11 mouse cellular contexts compared by ENCODE assay signal in genomic region chr17:29122817-29123216, GRCm38 (mm10). TPM values are rescaled to one million over a fixed set of nuclear protein-coding genes. Genes with fewer than 3 reads are reported as not detected.
A peak's percentile ranks its signal among the peaks of the same experiment; 100 is the strongest.
DNase-seq lines count a peak whose midpoint lies in the region; ATAC-seq and TF ChIP-seq lines count a peak whose summit lies in the region.
"Had no signal": no experiment of that assay in that cellular context is flagged by ENCODE, and none has a peak within 500 bp of the region (broad histone marks: within the 10 kb centered on the region; RNA-seq: fewer than 3 reads in every experiment).

No protein-coding gene starts in this region.

- no peak overlapping the region for H3K9ac ChIP-seq in liver, postnatal 0 days (replicated peaks)
- H3K9ac ChIP-seq in intestine, postnatal 0 days (ENCODE audit: low read depth, low read length) = no peak overlapping the region
- no peak overlapping the region for H3K9ac ChIP-seq in limb, embryonic 15.5 days
- no peak overlapping the region for H3K9ac ChIP-seq in forebrain, embryonic 16.5 days (replicated peaks; ENCODE audit: low read depth, low read length)

- no peaks in the 10 kb centered on the region for H3K27me3 ChIP-seq in liver, postnatal 0 days (ENCODE audit: insufficient read depth, low read length)
- no peaks in the 10 kb centered on the region for H3K27me3 ChIP-seq in intestine, postnatal 0 days (replicated peaks; ENCODE audit: control insufficient read depth, insufficient read depth, low read length)
- H3K27me3 ChIP-seq in limb, embryonic 15.5 days = no peaks in the 10 kb centered on the region
- no peaks in the 10 kb centered on the region for H3K27me3 ChIP-seq in forebrain, embryonic 16.5 days (replicated peaks; ENCODE audit: control insufficient read depth, insufficient read depth, low read length)

- 45% methylated on average over 6 of the region's 6 CpGs for WGBS in liver, postnatal 0 days (ENCODE audit: insufficient replicate concordance)
- WGBS in intestine, postnatal 0 days = 20% methylated on average over 6 of the region's 6 CpGs
- 46% methylated on average over 6 of the region's 6 CpGs for WGBS in limb, embryonic 15.5 days
- WGBS in forebrain, embryonic 16.5 days = 55% methylated on average over 6 of the region's 6 CpGs

- H3K4me1 ChIP-seq in liver, postnatal 0 days (ENCODE audit: insufficient read depth) = 0 out of 2 replicates have a peak, but pooled peaks cover 7% of the 10 kb centered on the region
- no peaks in the 10 kb centered on the region for H3K4me1 ChIP-seq in intestine, postnatal 0 days (replicated peaks; ENCODE audit: control insufficient read depth, insufficient read depth, low read length)
- peaks cover 20% of the 10 kb centered on the region for H3K4me1 ChIP-seq in limb, embryonic 15.5 days
- H3K4me1 ChIP-seq in forebrain, embryonic 16.5 days (replicated peaks; ENCODE audit: control insufficient read depth, insufficient read depth, low read length) = no peaks in the 10 kb centered on the region

- ATAC-seq in liver, postnatal 0 days = peak; percentile 86
- peak; percentile 45 for ATAC-seq in intestine, postnatal 0 days
- ATAC-seq in limb, embryonic 15.5 days (ENCODE audit: insufficient number of reproducible peaks, low FRiP score, low TSS enrichment, low read depth) = no peak
- ATAC-seq in forebrain, embryonic 16.5 days = no peak
- ATAC-seq: hindbrain, embryonic 16.5 days had no signal

- H3K4me3 ChIP-seq in liver, postnatal 0 days (ENCODE audit: low read depth, low read length) = no peak overlapping the region
- H3K4me3 ChIP-seq in intestine, postnatal 0 days (ENCODE audit: low read depth, low read length) = no peak overlapping the region
- no peak overlapping the region for H3K4me3 ChIP-seq in limb, embryonic 15.5 days
- H3K4me3 ChIP-seq in forebrain, embryonic 16.5 days (replicated peaks; ENCODE audit: low read length) = no peak overlapping the region
- H3K4me3 ChIP-seq: myocyte had no signal

- H3K4me2 ChIP-seq in liver, postnatal 0 days (ENCODE audit: low read depth, low read length) = peak overlapping the region; percentile 30; the same call in 1 of the 2 replicates
- H3K4me2 ChIP-seq in intestine, postnatal 0 days (replicated peaks; ENCODE audit: low read depth) = no peak overlapping the region
- H3K4me2 ChIP-seq in limb, embryonic 15.5 days = no peak overlapping the region
- no peak overlapping the region for H3K4me2 ChIP-seq in forebrain, embryonic 16.5 days (ENCODE audit: low read length)

- TF ChIP-seq EP300 in liver, postnatal 0 days (IDR thresholded peaks at IDR 0.05; ENCODE audit: low read depth) = peak; percentile 59; the same call in 1 of the 2 replicates

- H3K9me3 ChIP-seq in liver, postnatal 0 days (ENCODE audit: low read length) = no peaks in the 10 kb centered on the region
- H3K9me3 ChIP-seq in intestine, postnatal 0 days (ENCODE audit: control insufficient read depth) = no peaks in the 10 kb centered on the region
- H3K9me3 ChIP-seq in limb, embryonic 15.5 days = no peaks in the 10 kb centered on the region
- H3K9me3 ChIP-seq in forebrain, embryonic 16.5 days (ENCODE audit: control insufficient read depth, low read length) = no peaks in the 10 kb centered on the region

- peak overlapping the region; percentile 41; the same call in 1 of the 2 replicates for H3K27ac ChIP-seq in liver, postnatal 0 days (ENCODE audit: low read depth)
- no peak overlapping the region for H3K27ac ChIP-seq in intestine, postnatal 0 days (ENCODE audit: low read depth, low read length)
- H3K27ac ChIP-seq in limb, embryonic 15.5 days = peak overlapping the region; percentile 29; the same call in 1 of the 2 replicates
- H3K27ac ChIP-seq in forebrain, embryonic 16.5 days (ENCODE audit: low read length) = no peak overlapping the region

- TF ChIP-seq CTCF in liver, postnatal 0 days (IDR thresholded peaks at IDR 0.05; ENCODE audit: low read depth) = no peak
- no peak for TF ChIP-seq CTCF in intestine, postnatal 0 days (IDR thresholded peaks at IDR 0.05; ENCODE audit: low read depth)

- DNase-seq in liver, postnatal 0 days = peak; percentile 76
- no peak for DNase-seq in liver
- peak; percentile 71 for DNase-seq in adrenal gland, adult 2 months
- DNase-seq in cerebellum, adult 11-12 months = no peak
- no peak for DNase-seq in embryo, embryonic 9.5 days (ENCODE audit: extremely low spot score)

- H3K36me3 ChIP-seq in liver, postnatal 0 days (replicated peaks; ENCODE audit: insufficient read depth, low read length) = no peaks in the 10 kb centered on the region
- H3K36me3 ChIP-seq in intestine, postnatal 0 days (ENCODE audit: control insufficient read depth, insufficient read depth) = no peaks in the 10 kb centered on the region
- no peaks in the 10 kb centered on the region for H3K36me3 ChIP-seq in limb, embryonic 15.5 days
- H3K36me3 ChIP-seq in forebrain, embryonic 16.5 days (ENCODE audit: control insufficient read depth, insufficient read depth) = no peaks in the 10 kb centered on the region

RNA-seq across cellular contexts. Expression of gene Rab44, which starts 8.9 kb away (rescaled TPM):
- polyA plus RNA-seq in liver, postnatal 0 days (2015; fragmentation: Nextera tagmentation; extraction: Ambion mirVana) = 5.4 and 6.3 TPM in 2 replicates
- under 1 TPM; 0.14 to 0.62 TPM for total RNA-seq in adrenal gland, adult 2 months (2021)
- polyA plus RNA-seq in adrenal gland, adult 2 months (2012; rRNA removed) = 0.30 and 0.31 TPM in 2 replicates
- polyA plus RNA-seq in intestine, postnatal 0 days (2015; fragmentation: Nextera tagmentation; extraction: Ambion mirVana) = 0.20 TPM in 2 replicates
- 5.1 and 5.6 TPM in 2 replicates for polyA plus RNA-seq in limb, embryonic 15.5 days (2015; fragmentation: Nextera tagmentation; extraction: Ambion mirVana)
- polyA plus RNA-seq in forebrain, embryonic 16.5 days (2015; fragmentation: Nextera tagmentation; extraction: Ambion mirVana) = not detected in 2 replicates
- total RNA-seq: left cerebral cortex, postnatal 14 days had no signal

RNA-seq across cellular contexts. Expression of gene Cdkn1a, which starts 32.0 kb away (rescaled TPM):
- polyA plus RNA-seq in liver, postnatal 0 days (2015; fragmentation: Nextera tagmentation; extraction: Ambion mirVana) = 42.4 and 58.1 TPM in 2 replicates
- 100 to 1,000 TPM in 1 of 2 experiments, 10 to 100 TPM in 1; 36.4 to 108 TPM for total RNA-seq in adrenal gland, adult 2 months (2021)
- 32.2 and 33.7 TPM in 2 replicates for polyA plus RNA-seq in adrenal gland, adult 2 months (2012; rRNA removed)
- polyA plus RNA-seq in intestine, postnatal 0 days (2015; fragmentation: Nextera tagmentation; extraction: Ambion mirVana) = 74.9 and 88.3 TPM in 2 replicates
- polyA plus RNA-seq in limb, embryonic 15.5 days (2015; fragmentation: Nextera tagmentation; extraction: Ambion mirVana) = 233 and 345 TPM in 2 replicates
- polyA plus RNA-seq in forebrain, embryonic 16.5 days (2015; fragmentation: Nextera tagmentation; extraction: Ambion mirVana) = 37.9 and 52.0 TPM in 2 replicates

Comparison
In these comparisons a context has a peak if more than half of its experiments do, and no peak if none do; other contexts are left out.
1. DNase-seq: peak in liver, postnatal 0 days (single experiment) and adrenal gland, adult 2 months (single experiment); none in liver (single experiment), cerebellum, adult 11-12 months (single experiment) and embryo, embryonic 9.5 days (single experiment).
2. ATAC-seq: peak in liver, postnatal 0 days (single experiment) and intestine, postnatal 0 days (single experiment); none in limb, embryonic 15.5 days (single experiment) and forebrain, embryonic 16.5 days (single experiment).
3. H3K27ac ChIP-seq: peak in liver, postnatal 0 days (single experiment) and limb, embryonic 15.5 days (single experiment); none in intestine, postnatal 0 days (single experiment) and forebrain, embryonic 16.5 days (single experiment).